Mouse (Mus musculus) liver, adult 2 months (tissue): ENCODE measurements around the gene Tmem263.
A peak's percentile ranks its signal among the peaks of the same experiment; 100 is the strongest.

Experiments
- CTCF ChIP-seq: fragments of 200-500 bp; IDR thresholded peaks from 2 replicates; pipeline ENCODE4 v1.5.1; 2011; ENCODE audit warnings: low read depth, low read length, control low read depth
- POLR2A ChIP-seq: fragments of 200-500 bp; IDR thresholded peaks from 2 replicates; pipeline ENCODE4 v1.6.1; 2011; ENCODE audit warnings: low read length, control low read depth; ENCODE audit not compliant: insufficient read depth; ENCODE audit errors: extremely low read depth

- TF ChIP-seq CTCF = peak; percentile 61
- TF ChIP-seq POLR2A = no peak
Observed at GRCm38 (mm10) chr10:85154195-85154594, 51.8 kb downstream of the Tmem263 start.
